Mouse (Mus musculus): ENCODE data around the gene Cyp4v3. TPM values are rescaled to one million over a fixed set of nuclear protein-coding genes. Genes with fewer than 3 reads are reported as not detected.
"Not testable (repeated sequence)": the region's sequence is repeated elsewhere in the genome, so short reads cannot be mapped to it uniquely, and the experiment has no call there.

The Cyp4v3 gene
- total RNA-seq (2021): 1 to 10 TPM; 1.4 to 1.5 TPM
- long read RNA-seq, experiment 1, partial matches to known transcripts: 0 of 3 reads
- long read RNA-seq, experiment 1, other reads (novel, unspliced or antisense): 0 of 3 reads
- long read RNA-seq, experiment 2, partial matches to known transcripts: 0 of 4 reads
- long read RNA-seq, experiment 2, other reads (novel, unspliced or antisense): 0 of 4 reads

DNA sequence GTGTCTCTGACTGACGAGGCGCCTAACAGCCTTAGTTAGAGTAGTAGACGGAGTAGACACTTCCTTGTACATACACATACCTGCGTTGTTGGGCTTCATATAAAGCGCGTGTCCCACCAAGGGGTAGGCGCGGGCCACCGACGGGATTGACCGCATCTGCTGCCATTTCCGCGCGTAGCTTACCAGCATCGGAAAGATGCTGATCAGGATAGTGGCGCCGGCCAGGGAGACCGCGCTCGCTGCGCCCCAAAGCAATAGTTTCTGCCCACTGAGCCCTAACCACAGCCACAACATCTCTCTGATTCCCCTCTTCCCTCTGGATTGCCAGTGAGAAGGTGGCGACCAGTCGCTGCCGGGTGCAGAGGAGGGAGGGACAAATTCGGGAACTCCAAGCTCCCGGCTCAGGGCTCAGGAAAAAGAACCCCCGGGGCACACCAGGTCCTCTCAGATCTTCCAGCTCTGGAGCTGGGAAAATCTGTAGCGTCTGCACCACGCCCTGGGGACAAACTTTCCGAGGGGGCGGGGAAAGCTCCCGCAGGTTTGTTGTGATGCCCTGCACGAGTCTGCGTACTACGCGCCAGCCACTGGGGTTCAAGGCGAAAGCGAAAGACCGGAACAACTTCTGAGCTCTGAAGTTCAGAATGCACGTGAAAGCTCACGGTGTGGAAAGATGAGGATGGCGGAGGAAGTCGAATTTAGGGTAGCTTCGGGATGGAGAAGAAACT, at the start of gene Cyp4v3:
Gene Cyp4v3 (minus strand): TSS at position 532 of the 725 bp plus-strand sequence.
- peak; percentile 56 for DNase-seq

DNA sequence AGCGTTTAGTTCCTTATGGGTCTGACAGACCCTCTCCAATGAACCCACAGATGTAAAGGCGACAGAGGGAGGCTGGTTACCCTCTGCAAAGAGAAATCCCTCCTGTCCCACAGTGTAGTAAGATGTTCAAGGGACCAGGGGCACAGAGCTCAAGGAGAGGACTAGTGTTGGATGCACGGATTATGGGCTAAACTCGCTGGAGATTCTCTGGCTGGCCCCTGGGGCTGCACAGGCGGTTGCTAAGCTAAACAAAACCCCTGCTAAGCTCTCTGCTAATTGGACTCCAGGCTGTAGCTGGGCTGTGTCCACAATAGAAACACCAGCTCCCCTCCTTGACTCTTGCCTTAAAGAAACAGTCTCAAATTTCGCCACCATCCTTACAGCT, 48.9 kb upstream of the Cyp4v3 start, which contains the start of gene Fam149a:
Gene Fam149a (minus strand): TSS at position 329 of the 385 bp plus-strand sequence.
- no peak for DNase-seq

DNA sequence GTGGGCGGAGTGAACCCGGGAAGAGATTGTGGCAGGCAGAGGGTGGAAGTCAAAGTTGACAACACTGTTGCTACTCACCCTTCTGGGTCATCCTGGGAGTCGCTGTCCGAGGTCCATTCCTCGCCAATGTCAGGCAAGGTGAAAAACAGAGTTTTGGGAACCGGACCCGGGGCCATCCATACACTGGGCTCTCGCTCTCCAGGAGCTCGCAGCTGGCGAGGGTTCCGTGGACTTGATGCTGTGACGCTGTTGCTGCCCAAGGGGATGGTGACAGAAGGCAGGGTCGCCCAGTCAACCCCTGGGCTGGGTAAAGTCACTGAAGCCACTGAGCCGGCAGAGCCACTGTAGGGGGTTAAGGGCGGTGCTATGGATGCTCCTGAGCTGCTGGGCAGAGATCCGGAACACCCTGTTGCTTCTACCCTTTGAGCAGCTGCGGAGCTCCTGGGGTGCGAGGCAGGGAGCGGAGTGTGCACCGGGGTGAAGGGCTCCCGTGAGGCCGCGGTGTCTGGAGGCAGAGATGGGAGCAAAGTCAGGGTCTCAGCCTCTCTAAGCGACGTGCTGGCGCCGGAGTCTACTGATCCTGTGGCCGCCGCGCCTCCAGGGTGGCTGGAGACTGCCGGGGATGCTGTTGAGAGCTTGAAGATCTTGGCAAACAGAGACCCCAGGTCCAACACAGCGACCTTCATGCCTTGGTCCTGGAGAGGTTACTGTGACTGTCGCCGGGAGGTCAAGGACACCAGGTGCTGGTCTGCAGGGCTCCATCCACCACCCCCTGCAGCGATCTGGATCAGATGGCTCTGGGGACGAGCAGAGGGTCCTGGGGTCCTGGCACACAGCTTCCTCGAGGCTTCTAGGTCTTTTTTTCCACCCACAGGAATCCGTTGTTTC, 48.3 kb upstream of the Cyp4v3 start:
- no peak for DNase-seq

DNA sequence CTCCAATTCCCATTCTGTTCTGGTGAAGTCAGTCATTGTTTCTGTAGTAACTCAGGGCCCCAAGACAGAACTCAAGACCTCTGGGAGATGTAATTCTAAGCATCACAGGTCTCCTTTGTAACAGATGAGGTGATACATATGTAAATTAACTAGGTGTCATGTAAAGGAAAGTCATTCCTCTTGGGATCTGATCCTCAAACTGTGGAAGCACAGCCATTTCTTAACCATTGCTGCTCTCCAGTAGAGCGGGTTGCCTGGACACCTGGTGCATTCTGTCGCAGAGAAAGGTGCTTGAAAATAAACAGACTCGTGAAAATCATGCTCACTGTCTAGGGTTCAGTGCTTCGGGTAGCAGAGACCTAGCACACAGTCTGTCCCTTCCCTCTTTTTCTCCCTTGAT, 47.6 kb upstream of the Cyp4v3 start:
- DNase-seq: no peak

DNA sequence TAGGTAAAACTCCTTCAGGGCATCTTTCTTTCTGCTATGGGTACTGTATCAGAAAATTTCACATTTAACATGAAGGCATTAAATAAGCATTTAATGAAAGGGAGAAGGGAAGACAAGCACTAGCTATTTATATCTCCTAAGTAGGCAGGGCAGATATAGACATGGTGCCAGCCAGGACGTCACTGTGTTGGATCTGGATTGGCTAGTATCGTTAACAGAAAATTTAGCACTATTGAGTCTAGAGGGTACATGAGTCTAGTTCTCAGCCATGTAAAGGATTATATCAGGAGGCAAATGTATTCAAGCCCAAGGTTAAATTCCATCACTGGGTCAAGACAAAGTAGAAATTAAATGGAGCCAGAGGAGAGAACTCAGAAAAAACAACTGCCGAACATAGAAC, 41.1 kb upstream of the Cyp4v3 start:
- DNase-seq: no peak

DNA sequence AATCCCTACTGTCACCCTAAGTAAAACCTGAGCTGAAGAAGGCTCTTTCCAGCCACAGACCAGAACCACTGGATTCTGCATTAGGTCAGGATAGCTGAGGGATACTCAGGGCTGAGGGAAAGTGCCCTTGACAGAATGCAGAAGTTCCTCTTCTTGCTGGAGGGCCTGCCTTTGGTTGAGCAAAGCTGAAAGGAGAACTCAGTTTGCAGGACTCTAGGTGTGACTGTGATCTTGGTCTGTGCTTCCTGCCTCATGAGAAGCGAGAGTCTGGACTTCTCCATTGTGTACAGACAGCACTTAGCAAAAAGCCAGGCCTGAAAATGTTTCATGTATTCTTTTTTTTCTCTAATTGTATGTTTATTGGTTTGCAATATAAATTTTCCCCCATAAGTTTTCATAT, 34.1 kb upstream of the Cyp4v3 start:
- no peak for DNase-seq

DNA sequence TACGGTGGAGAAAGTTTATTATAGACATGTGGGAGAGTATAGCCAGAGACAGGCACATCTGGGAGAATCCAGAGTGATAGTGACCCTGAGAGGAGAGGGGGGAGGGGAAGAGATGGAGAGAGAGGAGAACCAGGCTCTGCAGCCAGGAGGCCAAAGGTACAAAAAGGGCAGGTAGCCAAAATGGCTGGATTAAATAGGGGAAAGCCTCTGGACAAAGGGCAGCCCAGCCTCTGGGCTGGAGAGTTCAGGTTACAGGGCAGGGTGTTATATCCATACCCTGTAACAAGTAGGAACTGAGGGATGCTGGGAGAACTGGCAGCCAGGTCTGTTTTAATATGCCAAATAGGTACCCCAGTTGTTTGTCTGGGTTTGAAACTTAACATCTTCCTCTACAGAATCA, 30.2 kb upstream of the Cyp4v3 start:
- DNase-seq: no peak

DNA sequence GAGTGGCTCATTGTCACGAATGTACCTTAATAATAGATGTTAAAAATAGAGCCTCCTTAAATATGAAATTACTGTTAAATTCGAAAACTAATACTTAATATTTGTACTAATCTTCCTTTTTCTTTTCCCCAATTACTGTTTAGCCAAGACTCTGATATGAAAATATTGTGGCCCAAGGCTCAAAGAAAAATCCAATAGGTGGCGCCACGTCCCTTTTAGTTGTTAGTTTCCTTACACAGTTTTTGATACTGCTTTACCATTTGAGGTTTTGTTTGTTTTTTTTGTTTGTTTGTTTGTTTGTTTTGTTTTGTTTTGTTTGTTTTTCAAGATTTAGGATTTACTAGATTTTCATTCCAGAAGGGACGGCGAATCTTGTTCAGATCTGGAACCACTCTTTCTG, 29.3 kb upstream of the Cyp4v3 start:
- DNase-seq: peak; percentile 16

DNA sequence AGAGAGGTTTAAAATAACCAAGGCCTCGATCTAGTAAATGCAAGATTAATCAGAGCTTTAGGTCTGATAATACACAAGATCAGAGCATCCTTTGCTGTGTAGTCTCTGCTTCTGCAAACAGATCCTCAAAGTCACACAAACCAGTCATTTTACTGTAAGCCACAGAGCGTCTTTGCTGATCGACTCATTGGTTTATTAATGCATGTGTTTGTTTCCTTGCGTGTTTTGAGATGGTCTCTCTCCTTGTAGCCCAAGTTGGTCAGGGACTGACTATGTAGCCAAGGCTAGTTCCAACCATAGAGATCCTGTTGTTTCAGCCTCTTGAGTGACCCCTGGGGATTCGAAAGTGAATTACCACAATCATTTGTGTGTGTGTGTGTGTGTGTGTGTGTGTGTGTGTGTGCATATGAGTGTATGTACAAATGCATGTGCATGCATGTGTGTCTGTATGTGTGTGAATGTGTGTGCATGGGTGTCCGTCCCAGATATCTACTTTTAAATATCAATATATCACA, 26.1 kb upstream of the Cyp4v3 start:
- DNase-seq: no peak

DNA sequence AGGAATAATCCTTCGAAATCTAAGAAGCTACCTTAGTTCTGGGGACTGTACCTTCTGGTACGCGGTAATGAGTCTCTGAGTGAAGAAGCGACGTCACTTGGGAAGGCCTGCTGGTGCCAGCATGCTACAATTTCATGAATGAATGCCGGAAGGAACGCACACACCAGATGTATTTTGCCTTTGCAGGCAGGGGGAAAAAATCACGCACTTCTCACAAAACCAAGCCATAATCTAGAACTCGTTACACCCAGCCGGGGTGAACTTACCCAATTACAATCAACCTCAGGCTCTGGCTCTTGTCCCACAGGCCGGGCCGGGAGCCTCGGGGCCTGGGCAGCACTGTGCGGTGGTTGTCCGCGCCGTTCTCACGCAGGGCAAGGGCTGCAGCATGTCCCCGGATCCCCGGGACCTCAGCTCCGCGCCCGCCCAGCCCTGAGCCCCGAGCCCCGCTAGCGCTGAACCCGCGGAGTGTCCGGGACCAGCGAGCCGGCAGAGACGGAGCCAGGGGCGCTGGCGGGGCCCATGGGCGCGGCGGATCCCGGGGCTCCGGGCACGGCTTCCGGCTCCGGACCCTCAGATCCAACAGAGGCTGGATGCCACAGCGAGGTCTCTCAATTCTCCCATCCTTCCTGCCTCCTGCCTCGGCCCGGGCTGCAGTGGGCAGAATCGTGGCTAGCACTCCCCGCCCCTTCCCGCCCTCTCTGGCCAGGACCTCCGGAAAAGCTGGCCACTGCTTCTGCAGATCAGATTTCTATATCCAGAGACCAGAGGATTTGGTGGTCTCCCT, 25.3 kb upstream of the Cyp4v3 start:
- DNase-seq: peak; percentile 51

DNA sequence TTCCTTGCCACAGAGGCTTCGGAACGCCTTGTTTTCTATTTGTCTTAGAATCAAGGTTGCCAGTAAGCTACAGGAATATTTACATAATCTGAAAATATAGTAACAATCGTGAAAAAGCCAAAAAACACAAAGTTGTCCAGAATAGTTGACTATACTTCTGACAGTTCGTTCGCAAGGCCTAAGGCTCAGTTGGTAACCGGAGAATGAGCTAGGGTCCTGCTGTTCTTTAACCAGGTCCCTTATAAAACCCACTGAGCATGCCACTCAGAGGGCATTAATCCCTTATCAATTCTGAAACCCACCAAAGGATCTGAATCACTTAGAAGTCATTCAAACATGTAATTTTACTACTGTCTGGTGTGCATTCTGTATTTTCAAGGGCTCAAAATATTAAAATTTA, 22.8 kb upstream of the Cyp4v3 start:
- DNase-seq: no peak

DNA sequence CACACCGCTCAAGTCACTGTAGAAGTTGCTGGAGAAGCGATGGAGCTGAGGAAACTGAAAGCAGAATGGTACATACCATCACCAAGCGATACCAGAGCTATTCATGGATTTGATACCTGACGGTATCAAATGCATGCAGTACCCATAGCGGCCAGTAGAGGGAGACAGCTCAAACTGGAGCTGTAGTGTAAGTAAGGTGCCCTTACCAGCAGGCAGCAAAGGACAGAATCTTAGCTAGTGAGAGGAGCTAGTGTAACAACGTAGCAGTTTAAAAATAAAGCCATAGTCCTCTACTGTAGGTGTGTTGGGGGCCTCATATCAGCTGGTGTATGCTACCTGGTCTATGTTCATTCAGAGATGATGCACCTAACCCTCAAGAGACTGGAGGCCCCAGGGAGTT, 12.0 kb upstream of the Cyp4v3 start:
- peak; percentile 66 for DNase-seq

DNA sequence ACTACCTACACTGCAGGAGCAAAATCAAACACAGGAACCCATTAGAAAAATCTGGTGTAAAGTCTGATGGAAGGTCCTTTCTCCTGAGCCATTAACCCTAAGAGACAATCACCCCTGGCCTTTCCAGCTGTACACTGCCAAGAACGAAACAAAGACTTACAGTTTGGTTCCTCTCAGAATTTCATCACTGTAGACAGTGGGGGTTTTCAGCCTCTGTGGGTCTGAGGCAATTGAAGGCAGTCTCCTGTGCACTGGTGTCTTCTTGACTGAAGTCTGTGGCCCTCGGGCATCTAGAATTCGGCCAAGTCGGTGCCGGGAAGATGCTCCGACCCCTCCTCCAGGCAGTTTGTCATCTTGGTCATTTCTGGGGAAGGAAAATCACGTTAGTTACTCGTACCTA, 11.3 kb upstream of the Cyp4v3 start:
- no peak for DNase-seq

DNA sequence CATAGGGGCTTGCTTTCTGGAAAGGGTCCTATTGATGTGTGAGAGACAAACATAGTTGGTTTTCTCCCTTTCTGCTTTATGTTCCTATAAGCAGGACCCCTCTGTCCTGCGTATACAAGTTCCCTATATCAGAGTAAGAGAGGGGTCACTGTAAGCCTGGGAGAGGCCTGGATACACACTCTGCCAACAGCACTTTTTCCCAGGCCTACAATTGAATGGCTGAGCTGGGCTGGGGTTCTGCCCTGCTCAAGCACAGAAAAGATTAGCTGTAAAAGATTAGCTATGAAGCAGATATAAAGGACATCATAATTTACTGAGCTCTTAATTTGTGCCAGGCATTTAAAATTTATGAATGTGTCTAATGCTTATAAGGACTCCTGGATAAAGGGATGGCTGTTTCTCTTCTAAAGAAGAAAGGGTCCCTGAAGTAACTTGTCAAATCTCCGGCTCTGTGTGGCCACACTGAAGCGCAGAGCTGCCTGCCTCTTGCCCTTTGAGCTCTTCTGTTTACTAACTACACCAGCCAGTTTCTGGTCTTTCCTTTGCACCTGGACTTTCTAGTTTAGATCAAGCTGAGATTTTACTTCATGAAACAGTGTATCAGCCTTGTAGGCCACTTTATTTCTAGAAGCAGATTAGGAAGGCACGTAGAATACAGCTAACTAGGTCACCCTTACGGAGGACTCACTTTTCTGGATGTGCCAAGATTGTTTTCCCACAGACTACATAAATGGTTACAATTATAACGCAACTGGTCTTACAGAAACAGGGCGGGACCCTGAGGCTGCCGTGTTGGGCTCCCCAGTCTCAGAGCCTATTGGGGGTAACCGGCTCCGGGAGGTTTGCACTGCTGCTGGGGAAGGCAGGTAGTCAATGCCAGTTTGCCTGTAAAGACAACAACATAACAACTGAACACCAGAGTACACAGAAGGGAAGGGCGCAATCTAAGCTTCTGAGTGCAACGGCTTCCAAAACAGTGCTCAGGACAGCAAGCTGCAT, 8.9 kb upstream of the Cyp4v3 start:
- no peak for DNase-seq

DNA sequence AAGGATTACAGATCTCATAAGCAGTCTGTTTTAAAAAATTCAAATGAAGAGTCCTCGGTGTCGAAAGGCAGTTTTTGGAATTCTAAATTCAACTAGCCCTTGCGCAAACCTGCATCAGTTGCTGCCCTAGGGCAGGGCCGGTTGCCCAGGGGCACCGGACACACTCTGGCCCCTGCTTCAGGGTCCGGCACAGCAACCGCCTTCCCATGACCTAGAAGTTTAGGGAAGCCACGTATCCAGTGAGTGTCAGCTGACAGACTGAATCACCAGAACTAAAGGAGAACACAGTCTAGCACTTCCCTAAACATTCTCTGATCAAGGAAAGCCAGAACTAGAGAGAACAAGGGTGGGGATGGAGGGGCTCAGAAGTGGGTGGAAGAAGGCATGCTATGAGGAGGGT, 477 bp upstream of the Cyp4v3 start:
- DNase-seq: peak; percentile 24

DNA sequence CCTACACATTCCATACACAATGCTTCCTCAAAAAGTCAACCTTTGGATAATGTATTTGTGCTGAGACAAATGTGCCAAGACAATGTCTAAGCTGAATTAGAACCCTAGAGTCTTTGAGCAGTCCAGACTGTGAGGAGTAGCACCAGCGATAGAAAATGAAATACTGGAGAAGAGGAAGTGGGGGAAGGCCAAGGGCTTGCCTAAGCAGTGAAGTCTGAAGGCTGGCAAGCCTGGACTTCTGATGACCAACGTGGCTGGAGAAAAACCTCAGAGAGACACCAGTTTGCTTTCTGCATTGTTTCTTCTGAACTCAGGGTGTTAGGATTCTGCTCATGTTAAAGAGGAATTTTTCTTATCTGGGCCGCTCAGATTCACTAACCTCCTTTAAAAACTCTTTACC, 2.2 kb downstream of the Cyp4v3 start:
- no peak for DNase-seq

DNA sequence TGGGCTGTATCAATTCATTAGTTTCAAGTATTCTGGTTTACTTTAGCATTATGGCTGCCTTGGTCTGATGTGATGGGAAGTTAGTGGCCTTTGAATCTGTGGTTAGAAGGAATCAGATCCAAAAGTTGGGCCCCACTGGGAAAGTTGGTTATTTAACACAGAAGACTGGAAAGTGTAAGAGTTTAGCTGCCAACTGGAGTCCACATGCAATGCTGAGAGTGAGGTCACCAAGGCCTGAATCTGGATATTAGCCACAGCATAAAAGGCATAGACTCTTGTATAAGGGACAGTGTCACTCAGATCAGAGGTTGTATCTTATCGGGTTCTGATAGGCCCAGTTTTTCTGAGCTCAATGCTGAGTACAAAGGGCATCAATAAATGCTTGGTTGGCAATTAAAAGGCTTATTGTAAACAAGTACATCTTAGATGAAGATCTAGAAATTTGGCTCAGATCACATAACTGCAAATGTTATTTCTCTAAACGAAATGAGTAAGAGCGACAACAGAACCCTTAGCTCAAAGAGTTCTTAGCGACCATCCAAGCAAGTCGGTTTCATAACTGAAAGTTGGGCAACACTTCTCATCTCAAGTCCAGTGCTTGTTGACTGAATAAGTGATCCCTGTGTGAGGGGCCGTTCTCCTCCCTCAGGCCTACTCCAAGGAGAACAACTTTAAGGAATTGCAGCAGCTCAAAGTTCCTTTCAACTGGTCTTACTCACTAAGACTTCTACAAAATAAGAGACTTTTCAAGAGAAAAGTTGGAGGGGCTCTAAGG, 3.6 kb downstream of the Cyp4v3 start:
- DNase-seq: no peak

DNA sequence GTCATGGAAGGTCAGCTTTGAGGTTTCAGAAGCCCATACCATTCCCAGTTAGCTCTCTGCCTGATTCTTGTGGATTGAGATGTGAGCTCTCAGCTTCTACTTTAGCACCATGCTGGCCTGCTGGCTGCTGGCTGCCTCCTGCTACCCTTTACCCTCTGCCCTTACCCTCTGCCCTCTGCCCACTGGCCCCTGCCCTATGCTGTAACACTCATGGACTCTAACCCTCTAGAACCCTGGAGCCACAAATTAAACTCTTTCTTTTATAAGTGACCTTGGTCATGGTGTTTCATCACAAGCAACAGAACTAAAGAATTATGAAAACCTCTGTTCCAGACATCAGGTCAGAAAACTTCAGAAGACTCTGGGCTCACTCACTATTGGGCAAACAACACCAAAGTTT, 5.9 kb downstream of the Cyp4v3 start:
- not testable (repeated sequence) for DNase-seq

DNA sequence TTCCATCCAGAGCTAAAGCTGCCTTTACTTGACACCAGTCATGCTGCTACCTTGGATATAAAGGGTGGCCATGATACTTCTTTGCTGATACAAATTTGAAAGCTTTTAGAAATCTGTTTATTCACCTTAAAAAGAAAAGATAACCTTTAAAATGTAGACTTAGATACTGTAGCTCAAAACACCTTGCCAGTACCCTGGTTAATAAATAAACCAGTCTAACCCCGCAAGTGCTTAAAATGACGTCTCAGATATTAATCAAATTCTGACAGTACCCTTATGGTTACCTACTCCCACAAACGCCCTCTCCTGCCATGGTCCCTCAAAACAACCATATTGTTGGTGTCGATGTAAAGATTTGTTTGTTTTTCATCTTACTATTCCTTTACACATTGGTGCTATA, 8.9 kb downstream of the Cyp4v3 start:
- DNase-seq: no peak

DNA sequence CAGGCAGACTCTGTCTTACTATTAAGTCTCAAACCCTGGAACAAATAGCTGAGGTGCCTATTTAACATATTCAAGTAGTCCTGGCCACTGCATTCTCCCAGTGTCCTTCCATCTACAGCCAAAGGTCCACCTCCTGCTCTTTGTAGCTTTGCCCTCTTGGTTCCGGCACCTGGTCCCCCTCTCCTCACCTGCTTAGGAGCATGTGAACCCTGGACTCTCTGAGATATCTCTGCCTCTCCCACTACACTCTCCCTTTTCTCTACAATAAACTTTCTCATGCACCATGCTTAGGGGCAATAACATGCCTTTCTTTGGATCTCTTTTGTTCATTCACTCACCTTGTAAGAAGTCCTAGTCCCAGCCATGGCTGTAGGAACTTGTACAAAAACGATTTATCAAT, 11.7 kb downstream of the Cyp4v3 start:
- DNase-seq: no peak

All from gastrocnemius, postnatal 10 days (tissue).